Mouse (Mus musculus): ENCODE results near the gene Frmd8.
"Not testable (repeated sequence)": the region's sequence is repeated elsewhere in the genome, so short reads cannot be mapped to it uniquely, and the experiment has no call there.

Gene Frmd8

GRCm38 (mm10) chr19:5885838-5886237 lies 10.8 kb upstream of the Frmd8 start:
- no peak for DNase-seq (ENCODE audit: low read depth)

- DNase-seq (ENCODE audit: low read depth), result peak; percentile 48
Observed at GRCm38 (mm10) chr19:5883935-5884334, 8.9 kb upstream of the Frmd8 start.

GRCm38 (mm10) chr19:5882079-5882478 lies 7.0 kb upstream of the Frmd8 start:
- not testable (repeated sequence) for DNase-seq (ENCODE audit: low read depth)

- DNase-seq (ENCODE audit: low read depth), result no peak
Observed at GRCm38 (mm10) chr19:5881155-5881554, 6.1 kb upstream of the Frmd8 start.

GRCm38 (mm10) chr19:5879735-5880134 lies 4.7 kb upstream of the Frmd8 start:
- DNase-seq (ENCODE audit: low read depth), result no peak

- no peak for DNase-seq (ENCODE audit: low read depth)
Observed at GRCm38 (mm10) chr19:5878916-5879315, 3.8 kb upstream of the Frmd8 start.

GRCm38 (mm10) chr19:5878362-5878722 lies 3.3 kb upstream of the Frmd8 start:
- no peak for DNase-seq (ENCODE audit: low read depth)

GRCm38 (mm10) chr19:5877618-5878361 lies 2.7 kb upstream of the Frmd8 start, which contains the start of gene Slc25a45:
TSS of gene Slc25a45 (plus strand) at chr19:5877808.
- peak; percentile 42 for DNase-seq (ENCODE audit: low read depth)

- no peak for DNase-seq (ENCODE audit: low read depth)
Observed at GRCm38 (mm10) chr19:5874391-5874968, 594 bp downstream of the Frmd8 start.

GRCm38 (mm10) chr19:5872931-5873556 lies 2.0 kb downstream of the Frmd8 start:
- no peak for DNase-seq (ENCODE audit: low read depth)

GRCm38 (mm10) chr19:5872528-5872927 lies 2.5 kb downstream of the Frmd8 start:
- no peak for DNase-seq (ENCODE audit: low read depth)

GRCm38 (mm10) chr19:5871683-5872082 lies 3.4 kb downstream of the Frmd8 start:
- no peak for DNase-seq (ENCODE audit: low read depth)

- no peak for DNase-seq (ENCODE audit: low read depth)
Observed at GRCm38 (mm10) chr19:5871273-5871672, 3.8 kb downstream of the Frmd8 start.

- DNase-seq (ENCODE audit: low read depth), result no peak
Observed at GRCm38 (mm10) chr19:5868096-5868495, 7.0 kb downstream of the Frmd8 start.

- DNase-seq (ENCODE audit: low read depth), result no peak
Observed at GRCm38 (mm10) chr19:5864710-5865398, 10.2 kb downstream of the Frmd8 start.

- no peak for DNase-seq (ENCODE audit: low read depth)
Observed at GRCm38 (mm10) chr19:5863776-5864175, 11.3 kb downstream of the Frmd8 start.

- no peak for DNase-seq (ENCODE audit: low read depth)
Observed at GRCm38 (mm10) chr19:5862335-5863085, 12.6 kb downstream of the Frmd8 start.

GRCm38 (mm10) chr19:5856604-5857003 lies 18.5 kb downstream of the Frmd8 start:
- DNase-seq (ENCODE audit: low read depth), result no peak

- DNase-seq (ENCODE audit: low read depth), result no peak
Observed at GRCm38 (mm10) chr19:5852035-5852722, 22.9 kb downstream of the Frmd8 start.

GRCm38 (mm10) chr19:5851481-5851971 lies 23.5 kb downstream of the Frmd8 start:
- DNase-seq (ENCODE audit: low read depth), result peak; percentile 58

GRCm38 (mm10) chr19:5850860-5851259 lies 24.2 kb downstream of the Frmd8 start:
- DNase-seq (ENCODE audit: low read depth), result no peak

Data from c-Kit-positive CD71-positive TER-119-negative erythroid progenitor cells, embryonic 14.5 days (primary cell).